Mouse (Mus musculus): ENCODE results near the gene Gm42957.
"Not testable (repeated sequence)": the region's sequence is repeated elsewhere in the genome, so short reads cannot be mapped to it uniquely, and the experiment has no call there.

Gene Gm42957

DNA sequence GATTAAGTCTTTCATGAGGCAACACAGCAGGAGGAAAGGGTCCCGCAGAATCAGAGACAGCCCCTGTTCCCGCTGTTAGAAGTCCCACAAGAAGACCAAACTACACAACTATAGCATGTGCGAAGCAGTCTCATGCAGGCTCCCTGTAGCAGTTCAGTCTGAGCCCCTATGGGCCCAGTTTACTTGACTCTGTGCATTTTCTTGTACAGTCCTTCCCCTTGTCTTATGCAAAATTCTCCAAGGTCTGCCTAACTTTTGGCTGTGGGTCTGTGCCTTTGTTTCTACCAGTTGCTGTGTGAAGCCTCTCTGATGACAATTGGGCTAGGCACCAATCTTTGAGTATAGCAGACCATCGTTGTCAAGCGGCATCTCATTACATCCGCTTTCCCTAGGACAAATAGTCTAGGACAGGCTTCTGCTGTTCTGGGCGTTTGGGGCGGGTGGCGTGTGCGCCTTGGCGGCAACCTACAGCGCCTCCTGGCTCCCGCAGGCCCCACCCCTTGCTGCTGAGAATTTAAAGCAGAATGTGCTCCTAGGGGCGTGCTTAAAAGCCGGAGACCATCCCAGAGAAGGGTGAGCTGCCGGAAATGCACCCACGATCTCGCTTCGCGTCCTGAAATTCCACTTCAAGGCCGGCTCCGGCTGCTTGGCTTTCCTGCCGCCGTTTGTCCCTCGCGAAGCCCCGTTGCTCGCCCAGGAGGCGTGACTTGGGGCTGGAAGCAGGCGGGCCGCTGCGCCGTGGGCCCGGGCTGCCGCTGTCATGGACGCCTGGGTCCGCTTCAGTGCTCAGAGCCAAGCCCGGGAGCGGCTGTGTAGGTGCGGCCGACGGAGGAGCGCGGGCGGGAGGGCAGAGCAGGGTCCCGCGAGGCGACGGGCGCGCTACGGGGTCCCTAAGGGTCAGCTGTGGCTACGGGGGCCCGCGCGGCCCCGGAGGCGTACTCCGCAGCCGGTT is at the start of gene Gm42957, which contains the start of gene Pex11b:
TSS of gene Gm42957 (plus strand) at position 547 of the 952 bp plus-strand sequence.
TSS of gene Pex11b (plus strand) at position 449 of the 952 bp plus-strand sequence.
- DNase-seq: peak; percentile 85

GRCm38 (mm10) chr3:96590657-96591056 is 44.6 kb upstream of the Gm42957 start:
- no peak for DNase-seq

GRCm38 (mm10) chr3:96593374-96593773 is 41.9 kb upstream of the Gm42957 start:
- DNase-seq: no peak

DNA sequence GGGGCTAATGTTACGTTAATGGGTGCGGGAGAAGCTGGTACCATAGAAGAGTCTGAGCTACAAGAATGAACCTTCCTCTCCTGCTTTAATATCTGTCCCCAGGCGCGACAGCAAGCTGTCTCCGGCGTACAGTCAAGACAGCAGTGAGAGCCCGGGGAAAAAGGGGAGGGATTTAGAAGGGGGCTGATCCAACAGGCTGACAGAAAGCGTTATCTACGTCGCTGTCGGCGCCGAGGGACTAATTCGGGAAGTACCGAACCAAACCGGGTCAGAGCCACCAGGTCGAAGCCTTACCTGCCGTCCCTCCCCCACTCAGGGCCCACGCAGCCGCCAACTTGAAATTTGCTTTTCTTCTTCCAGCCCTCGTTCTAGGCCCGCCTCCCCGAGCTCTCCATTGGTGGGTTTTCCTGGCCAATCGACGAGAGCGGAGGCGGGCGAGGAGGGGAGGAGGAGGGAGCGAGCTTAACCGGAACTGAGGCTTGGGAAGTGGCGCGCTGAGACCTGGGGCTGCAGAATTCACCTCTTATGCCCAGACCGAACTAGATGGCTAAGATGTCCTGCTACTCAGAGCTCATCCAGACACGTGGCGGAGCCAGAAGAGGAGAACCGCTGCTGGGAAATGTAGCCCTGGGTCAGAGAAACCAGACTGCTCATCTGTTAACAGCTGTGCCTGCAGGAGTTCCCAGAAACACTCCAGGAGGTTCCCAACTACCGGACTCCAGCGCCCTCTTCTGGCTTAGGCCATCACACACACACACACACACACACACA is 41.3 kb upstream of the Gm42957 start, which contains the start of gene Polr3gl:
TSS of gene Polr3gl (minus strand) at position 392 of the 771 bp plus-strand sequence.
- DNase-seq: peak; percentile 95

DNA sequence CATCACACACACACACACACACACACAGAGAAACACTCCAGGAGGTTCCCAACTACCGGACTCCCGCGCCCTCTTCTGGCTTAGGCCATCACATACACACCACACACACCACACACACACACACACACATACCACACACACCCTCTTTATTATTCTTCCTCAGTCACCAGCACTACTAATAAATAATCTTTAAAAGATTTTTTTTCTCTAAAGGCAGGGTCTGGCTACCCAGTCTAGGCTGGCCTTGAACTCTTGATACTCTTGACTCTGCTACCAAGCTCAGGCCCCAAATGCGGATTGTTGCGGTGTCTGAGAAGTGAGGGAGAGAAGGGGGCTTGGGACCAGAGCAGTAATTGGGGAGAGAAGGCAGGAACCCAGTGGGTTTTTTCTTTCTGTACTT is 40.4 kb upstream of the Gm42957 start:
- DNase-seq: no peak

- peak; percentile 70 for DNase-seq
Observed at GRCm38 (mm10) chr3:96595661-96596060, 39.6 kb upstream of the Gm42957 start.

DNA sequence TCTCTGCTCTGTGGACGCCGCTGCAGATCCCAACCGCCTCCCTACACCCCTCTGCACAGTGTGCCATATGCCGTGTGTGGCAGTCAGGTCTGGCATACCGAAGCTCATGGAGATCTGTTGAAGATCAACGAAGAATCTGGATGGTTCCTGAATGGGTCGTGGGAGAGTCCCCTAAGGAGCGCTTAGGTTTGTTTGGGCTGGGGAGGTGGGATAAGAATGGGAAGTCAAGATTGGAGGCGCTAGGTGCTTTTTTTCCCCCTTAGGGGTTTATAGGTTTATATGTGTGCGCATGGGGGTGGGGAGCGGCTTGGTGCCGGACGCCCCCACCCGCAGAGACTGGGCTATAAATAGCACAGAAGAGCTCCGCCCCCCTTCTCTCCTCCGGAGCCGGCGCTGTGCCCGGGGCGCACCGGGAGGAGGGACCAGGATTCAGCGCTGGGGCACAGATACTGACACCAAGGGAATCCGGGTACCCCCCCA is 39.0 kb upstream of the Gm42957 start, which contains the start of gene Ankrd34a:
TSS of gene Ankrd34a (plus strand) at position 409 of the 480 bp plus-strand sequence.
- peak; percentile 87 for DNase-seq

DNA sequence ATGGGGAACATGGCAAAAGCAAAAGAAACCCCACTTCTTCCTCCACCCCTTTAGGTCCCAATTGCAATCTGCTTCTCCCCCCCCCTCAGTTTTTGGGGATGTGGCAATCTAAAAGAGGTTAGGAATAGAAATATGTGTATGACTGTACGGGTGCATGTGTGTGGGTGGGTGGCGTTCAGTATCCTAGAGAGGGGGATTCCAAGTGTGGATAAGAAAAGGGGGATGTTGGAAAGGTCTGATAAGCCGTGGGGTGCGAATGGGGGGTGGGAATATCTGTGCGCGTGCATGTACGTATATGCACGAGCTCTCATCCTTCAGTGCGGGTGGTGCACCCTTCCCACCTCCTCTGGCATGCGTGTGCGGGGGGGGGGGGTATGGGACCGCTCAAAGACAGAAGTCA is 38.4 kb upstream of the Gm42957 start:
- DNase-seq: no peak

DNA sequence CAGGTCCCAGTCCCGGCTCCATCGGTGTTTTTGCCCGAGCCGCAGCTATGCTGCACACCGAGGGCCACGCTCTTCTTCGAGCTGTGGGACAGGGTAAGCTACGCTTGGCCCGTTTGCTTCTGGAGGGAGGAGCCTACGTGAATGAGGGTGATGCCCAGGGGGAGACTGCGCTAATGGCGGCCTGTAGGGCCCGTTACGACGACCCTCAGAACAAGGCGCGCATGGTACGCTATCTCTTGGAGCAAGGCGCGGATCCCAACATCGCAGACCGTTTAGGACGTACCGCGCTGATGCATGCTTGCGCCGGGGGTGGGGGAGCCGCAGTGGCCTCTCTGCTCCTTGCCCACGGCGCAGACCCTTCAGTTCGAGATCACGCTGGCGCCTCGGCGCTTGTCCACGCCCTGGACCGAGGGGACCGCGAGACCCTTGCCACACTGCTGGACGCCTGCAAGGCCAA is 37.8 kb upstream of the Gm42957 start:
- no peak for DNase-seq

DNA sequence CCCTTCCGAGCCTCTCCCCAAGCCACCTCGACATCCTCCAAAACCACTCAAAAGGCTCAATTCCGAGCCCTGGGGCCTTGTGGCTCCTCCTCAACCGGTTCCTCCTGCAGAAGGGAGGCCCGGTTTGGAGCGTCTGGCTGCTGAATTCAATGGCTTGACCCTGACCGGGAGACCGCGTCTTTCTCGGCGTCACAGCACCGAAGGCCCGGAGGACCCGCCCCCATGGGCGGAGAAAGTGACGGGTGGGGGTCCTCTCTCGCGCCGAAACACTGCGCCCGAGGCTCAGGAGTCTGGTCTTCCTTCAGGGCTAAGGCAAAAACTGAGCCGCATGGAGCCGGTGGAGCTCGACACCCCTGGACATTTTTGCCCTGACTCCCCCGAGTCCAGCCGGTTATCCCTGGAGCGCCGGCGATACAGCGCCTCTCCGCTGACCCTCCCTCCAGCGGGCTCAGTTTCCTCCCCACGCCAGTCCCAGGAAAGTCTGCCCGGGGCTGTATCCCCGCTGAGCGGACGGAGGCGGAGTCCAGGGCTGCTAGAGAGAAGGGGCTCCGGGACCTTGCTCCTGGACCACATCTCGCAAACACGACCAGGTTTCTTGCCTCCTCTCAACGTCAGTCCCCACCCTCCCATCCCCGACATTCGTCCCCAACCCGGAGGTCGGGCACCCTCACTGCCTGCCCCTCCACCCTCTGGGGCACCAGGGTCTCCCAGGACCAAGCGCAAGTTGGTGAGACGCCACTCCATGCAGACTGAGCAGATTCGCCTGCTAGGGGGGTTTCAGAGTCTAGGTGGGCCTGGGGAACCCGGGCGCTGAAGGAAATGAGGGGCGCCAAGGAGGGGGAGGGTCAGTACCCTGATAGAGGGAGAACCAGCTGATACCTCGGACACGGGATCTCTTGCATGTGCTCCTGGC is 36.9 kb upstream of the Gm42957 start:
- DNase-seq: no peak

GRCm38 (mm10) chr3:96599069-96599393 is 36.2 kb upstream of the Gm42957 start:
- DNase-seq: no peak

DNA sequence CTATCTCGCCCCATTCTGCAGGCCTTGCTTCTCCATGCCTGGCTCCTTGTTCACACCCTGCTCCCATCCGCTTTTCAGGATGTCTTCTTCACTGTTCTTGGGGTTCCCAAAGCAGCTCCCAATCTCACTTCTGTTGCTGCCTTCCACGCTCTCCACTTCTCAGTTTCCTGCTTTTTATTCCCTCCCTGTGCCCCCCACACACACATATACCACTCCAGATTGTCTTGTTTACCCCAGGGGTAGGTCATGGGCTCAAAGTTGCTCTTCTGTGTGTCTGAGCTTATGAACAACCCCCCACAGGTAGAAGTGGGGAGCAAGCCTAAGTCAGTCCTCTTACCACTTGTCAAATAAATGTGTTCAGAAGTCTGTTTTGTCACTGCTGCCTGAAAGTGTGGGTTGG is 35.9 kb upstream of the Gm42957 start:
- DNase-seq: no peak

GRCm38 (mm10) chr3:96600639-96601250 is 34.5 kb upstream of the Gm42957 start, which contains the start of gene Lix1l:
Gene Lix1l (plus strand): TSS chr3:96601149.
- peak; percentile 97 for DNase-seq

- DNase-seq: peak; percentile 68
Observed at GRCm38 (mm10) chr3:96601251-96601787, 34.0 kb upstream of the Gm42957 start.

- no peak for DNase-seq
Observed at GRCm38 (mm10) chr3:96601941-96602703, 33.2 kb upstream of the Gm42957 start.

DNA sequence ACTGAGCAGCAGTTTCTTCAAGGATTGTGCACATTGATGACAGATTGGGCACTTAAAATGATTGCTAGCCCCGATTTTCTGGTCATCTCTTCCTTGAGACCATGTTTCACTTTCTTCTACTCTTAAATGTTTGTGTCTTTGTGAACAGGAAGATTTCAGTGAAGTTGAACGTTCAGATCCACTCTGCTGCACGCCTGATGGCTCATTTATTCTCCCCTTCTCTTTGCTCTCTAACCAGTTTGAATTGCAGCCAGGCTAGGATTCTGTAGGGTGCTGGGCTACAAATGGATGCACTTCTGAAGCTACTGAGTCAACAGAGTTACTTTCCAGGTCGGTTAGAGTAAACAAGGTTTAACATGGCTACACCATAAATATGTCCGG is 32.6 kb upstream of the Gm42957 start:
- DNase-seq: no peak

GRCm38 (mm10) chr3:96603311-96603710 is 32.0 kb upstream of the Gm42957 start:
- DNase-seq: no peak

DNA sequence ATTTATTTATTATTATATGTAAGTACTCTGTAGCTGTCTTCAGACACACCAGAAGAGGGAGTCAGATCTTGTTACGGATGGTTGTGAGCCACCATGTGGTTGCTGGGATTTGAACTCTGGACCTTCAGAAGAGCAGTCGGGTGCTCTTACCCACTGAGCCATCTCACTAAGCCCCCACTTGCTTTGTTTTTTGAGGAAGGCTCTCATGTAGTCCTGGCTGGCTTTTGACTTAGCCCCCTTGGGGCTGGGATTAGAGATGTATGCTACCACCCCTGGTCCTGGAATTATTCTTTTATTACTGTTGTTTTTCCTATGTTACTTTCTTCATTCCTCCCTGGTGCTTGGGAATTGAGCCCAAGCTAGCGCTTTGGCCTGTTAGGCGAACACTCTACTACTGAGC is 29.3 kb upstream of the Gm42957 start:
- not testable (repeated sequence) for DNase-seq

GRCm38 (mm10) chr3:96606618-96607017 is 28.7 kb upstream of the Gm42957 start:
- DNase-seq: no peak

GRCm38 (mm10) chr3:96617941-96618340 is 17.3 kb upstream of the Gm42957 start:
- DNase-seq: no peak

DNA sequence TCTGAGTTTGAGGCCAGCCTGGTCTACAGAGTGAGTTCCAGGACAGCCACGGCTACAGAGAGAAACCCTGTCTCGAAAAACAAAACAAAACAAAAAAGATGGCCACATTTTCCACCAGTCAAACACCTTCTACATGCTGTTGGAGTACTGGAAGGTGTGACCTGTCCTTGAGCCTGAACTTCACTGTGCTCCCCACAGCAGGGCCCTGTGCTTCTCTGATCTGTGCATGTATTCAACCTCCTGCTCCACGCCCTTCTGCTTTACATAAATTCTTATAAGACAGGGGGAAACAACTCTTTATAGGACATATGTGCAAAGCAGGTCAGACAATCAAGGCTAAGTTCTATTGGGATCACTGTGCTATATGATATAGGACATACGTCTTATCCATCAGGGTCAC is 12.1 kb upstream of the Gm42957 start:
- DNase-seq: no peak

Measured in layer of hippocampus, adult 9-11 months (tissue).